Mouse (Mus musculus): ENCODE measurements around the gene Naa38. TPM values are rescaled to one million over a fixed set of nuclear protein-coding genes. Genes with fewer than 3 reads are reported as not detected.
A peak's percentile ranks its signal among the peaks of the same experiment; 100 is the strongest.
"Not testable (repeated sequence)": the region's sequence is repeated elsewhere in the genome, so short reads cannot be mapped to it uniquely, and the experiment has no call there.

The Naa38 gene
- total RNA-seq (2021), result 10 to 100 TPM; 62.4 to 86.0 TPM
- long read RNA-seq, experiment 1, transcript Naa38-204 (3 exons, 671 nt), result major isoform, 25 of 33 reads
- long read RNA-seq, experiment 1, transcript Naa38-202 (2 exons, 404 nt), result minor isoform, 8 of 33 reads
- long read RNA-seq, experiment 1, partial matches to known transcripts, result 0 of 33 reads
- long read RNA-seq, experiment 1, other reads (novel, unspliced or antisense), result 0 of 33 reads
- long read RNA-seq, experiment 2, transcript Naa38-202 (2 exons, 404 nt), result minor isoform, 11 of 42 reads
- long read RNA-seq, experiment 2, transcript Naa38-204 (3 exons, 671 nt), result major isoform, 30 of 42 reads
- long read RNA-seq, experiment 2, partial matches to known transcripts, result 0 of 42 reads
- long read RNA-seq, experiment 2, other reads (novel, unspliced or antisense), result 1 of 42 reads

DNA sequence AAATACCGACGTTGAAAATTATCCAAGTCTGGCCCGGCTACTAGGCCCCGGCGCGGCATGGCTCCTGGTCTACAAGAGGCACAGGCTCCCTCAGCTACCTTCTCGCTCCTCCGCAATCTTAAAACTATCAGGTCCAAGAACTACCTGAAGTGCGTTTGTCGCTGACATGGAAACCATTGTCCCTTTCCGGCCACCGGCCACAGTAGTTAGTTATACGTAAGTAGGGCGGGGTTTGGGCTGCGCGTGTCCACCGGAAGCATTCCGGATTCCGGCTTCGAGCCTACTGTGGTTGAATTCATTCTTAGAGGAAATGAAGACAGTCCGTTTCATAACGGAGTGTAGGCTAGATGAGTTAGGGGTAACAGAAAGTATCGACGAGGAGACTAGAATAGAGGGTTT lies at the start of gene Naa38, which contains the start of gene Cyb5d1:
TSS of gene Naa38 (plus strand) at position 253 of the 399 bp plus-strand sequence.
TSS of gene Cyb5d1 (minus strand) at position 397 of the 399 bp plus-strand sequence.
- Histone ChIP-seq H3K27ac (peak within 1 kb of the TSS; percentile 96), H3K4me3 (peak within 1 kb of the TSS; percentile 85)
- intact Hi-C loops (cut with DNase I), result not testable (repeated sequence)
- DNase-seq, result peak; percentile 92

DNA sequence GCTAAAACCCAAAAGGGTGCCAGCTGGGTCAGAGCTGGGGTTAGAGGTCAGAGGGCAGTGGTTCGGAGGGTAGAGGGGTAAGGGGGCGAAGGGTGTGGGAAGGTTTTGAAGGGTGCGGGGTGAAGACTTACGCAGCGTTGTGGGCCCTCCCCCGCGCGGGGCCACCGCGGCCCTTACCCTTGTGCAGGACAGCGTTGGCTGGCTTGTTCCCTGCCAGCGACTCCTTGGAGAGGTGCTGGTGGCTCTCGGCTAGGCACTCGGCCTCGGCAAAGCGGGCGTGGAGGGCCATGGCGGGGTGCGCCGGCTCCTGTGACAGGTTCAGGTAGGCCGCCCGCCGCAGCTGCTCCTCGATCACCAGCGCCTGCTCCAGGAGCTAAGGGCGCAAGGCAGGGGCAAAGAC lies 48.8 kb upstream of the Naa38 start:
- DNase-seq, result no peak
- intact Hi-C loops (cut with DNase I), result no loop called here
- H3K27ac ChIP-seq, result no peak overlapping the region
- H3K4me3 ChIP-seq, result no peak overlapping the region
- TF ChIP-seq CTCF (IDR thresholded peaks at IDR 0.05), result no peak

DNA sequence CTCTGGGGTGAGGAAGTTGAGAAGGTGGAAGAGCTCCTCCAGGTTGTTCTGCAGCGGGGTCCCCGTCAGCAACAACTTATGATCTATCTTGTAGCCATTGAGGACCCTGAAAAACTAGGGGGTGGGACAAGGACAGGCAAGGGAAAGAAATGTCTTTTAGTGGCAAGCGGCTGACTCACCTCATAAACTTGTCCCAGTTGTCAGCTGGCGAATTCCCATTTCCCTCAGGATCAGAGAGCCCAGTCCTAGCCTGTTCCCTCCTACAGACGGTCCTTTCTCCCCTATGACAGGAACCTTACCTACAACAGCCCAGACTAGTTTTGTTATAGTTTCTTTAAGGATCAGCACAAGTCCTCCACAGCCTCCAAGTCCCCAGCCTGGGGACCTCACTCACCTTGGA lies 38.7 kb upstream of the Naa38 start:
- DNase-seq, result no peak
- intact Hi-C loops (cut with DNase I), result no loop called here
- Histone ChIP-seq H3K4me3 (no peak overlapping the region), H3K27ac (no peak overlapping the region)
- TF ChIP-seq CTCF (IDR thresholded peaks at IDR 0.05), result no peak

DNA sequence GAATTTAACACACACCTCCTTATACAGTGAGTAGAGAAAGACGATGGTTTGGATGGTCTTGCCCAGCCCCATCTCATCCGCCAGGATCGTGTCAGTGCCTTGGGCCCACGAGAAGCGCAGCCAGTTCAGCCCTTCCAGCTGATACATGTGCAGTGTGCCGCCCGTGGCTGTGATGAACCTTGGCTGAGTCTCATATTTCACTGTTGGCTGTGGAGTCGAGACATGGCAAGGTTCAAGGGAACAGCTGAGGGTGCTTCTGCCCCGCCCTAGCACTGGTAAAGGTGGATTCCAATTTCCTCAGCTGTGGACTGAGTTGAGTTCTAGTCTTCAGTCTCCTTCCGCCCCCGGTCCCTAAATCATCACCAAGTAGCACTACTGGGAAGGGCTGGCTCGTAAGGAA lies 37.6 kb upstream of the Naa38 start:
- peak overlapping the region; percentile 38; the same call in 1 of the 2 replicates for H3K27ac ChIP-seq
- intact Hi-C loops (cut with DNase I), result no loop called here
- no peak overlapping the region for H3K4me3 ChIP-seq
- DNase-seq, result peak; percentile 80
- no peak for TF ChIP-seq CTCF (IDR thresholded peaks at IDR 0.05)

DNA sequence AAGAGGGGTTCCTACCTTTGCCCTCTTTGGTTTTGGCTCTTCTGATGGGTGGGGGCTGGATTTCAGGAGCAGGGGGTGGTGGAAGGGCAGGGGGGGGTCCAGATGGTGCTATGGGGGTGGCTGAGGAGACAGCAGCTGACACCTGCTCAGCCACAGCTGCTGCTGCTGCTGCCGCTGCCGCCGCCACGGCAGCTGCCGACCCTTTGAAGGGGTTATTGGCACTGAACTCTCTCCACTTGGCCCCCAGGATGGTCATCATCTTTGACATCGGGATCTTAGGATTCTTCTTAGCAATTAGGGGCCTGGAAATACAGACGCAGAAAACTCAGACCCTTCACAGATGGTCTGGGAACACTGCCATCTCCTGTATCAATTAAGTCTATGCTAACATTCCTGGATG lies 33.3 kb upstream of the Naa38 start:
- H3K27ac ChIP-seq, result no peak overlapping the region
- no peak for TF ChIP-seq CTCF (IDR thresholded peaks at IDR 0.05)
- H3K4me3 ChIP-seq, result no peak overlapping the region
- intact Hi-C loops (cut with DNase I), result no loop called here
- DNase-seq, result no peak

DNA sequence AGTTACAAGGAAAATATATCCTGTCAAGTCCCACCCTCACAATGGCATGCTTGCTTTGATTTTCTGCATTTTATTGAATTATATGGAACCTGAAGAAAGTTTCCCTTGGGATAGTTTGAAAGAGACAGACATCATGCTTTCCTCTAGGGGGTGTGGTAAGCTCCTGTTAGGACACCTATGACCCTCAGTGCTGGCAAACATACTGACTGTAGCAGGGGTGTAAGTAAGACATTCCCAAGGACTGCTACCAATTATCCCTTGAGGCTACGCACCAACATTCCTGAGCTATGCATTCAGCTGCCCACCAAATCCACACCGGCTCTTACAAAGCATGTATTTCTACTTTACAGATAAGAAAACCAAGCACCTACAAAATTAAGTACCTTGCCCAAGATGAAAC lies 32.8 kb upstream of the Naa38 start:
- DNase-seq, result no peak
- H3K4me3 ChIP-seq, result no peak overlapping the region
- intact Hi-C loops (cut with DNase I), result no loop called here
- TF ChIP-seq CTCF (IDR thresholded peaks at IDR 0.05), result no peak
- no peak overlapping the region for H3K27ac ChIP-seq

DNA sequence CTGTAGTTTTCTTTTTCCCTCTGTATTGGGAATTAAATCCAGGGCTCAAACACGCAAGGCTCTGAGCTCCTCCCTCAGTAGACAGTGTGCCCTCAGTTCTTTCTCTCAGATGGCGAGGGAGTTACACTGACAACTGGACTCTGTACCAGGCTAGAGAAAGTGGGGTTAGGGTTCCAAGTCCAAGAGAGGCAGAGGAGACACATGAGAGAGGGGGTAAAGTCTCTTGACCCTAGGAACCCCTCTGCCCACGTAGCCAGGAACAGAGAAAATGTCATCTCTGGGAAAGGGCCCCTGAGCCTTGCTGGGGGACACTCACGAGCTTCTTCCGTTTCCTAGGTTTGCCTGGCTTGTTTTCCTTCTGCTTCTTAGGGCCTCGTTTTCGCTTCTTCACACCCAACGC lies 30.9 kb upstream of the Naa38 start:
- intact Hi-C loops (cut with DNase I), result loop anchor here (2.0 kb wide), 1 partner anchor 38 kb away; the partner anchor contains the start of gene Kcnab3

DNA sequence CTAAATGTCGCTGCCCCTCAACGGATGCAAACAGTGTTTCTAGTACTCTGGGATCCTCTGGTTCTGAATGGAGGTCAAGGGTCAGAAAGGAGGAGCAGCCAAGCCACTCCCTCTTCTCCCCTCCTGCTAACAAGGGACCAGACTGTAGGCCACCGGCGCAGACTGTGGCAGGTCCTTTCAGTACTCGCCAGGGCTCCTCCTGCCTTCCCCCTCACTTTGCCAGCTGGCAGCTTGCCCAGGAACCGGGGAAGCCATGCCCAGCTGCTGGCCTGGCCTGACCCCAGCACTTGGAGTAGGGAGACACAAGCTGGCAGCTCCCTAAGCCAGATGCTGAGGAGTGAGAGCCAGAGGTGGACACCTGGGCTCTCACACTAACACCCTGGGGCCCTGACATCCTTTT lies 30.4 kb upstream of the Naa38 start:
- Histone ChIP-seq H3K27ac (peak overlapping the region; percentile 94), H3K4me3 (peak overlapping the region; percentile 34)
- intact Hi-C loops (cut with DNase I), result loop anchor here (2.0 kb wide), 1 partner anchor 38 kb away; the partner anchor contains the start of gene Kcnab3
- TF ChIP-seq CTCF (IDR thresholded peaks at IDR 0.05), result no peak
- peak; percentile 98 for DNase-seq

More for the DNA sequence above, 30.9 kb upstream of the Naa38 start:
- peak overlapping the region; percentile 94 for H3K27ac ChIP-seq
- DNase-seq, result no peak
- no peak for TF ChIP-seq CTCF (IDR thresholded peaks at IDR 0.05)
- H3K4me3 ChIP-seq, result peak overlapping the region; percentile 34

DNA sequence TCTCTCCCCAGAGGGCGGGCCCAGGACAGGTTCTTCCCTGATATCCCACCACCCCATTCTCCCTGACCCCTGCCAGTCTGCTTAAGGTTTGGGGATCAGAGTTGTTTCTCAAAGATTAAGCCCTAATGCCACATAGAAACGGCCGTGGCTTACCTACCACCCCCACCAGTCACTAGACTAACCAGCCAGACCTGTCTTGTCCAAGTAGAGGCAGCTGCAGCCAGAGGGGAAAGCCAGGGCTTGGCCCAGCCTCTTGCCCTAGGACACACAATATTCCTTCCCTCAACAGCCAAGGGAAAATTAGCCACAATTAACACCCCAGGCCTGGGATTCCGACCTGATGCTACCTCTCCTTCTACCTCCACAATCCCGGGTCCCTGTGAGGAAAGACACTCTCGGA lies 29.6 kb upstream of the Naa38 start:
- peak overlapping the region; percentile 89 for H3K4me3 ChIP-seq
- no peak for TF ChIP-seq CTCF (IDR thresholded peaks at IDR 0.05)
- intact Hi-C loops (cut with DNase I), result loop anchor here (2.0 kb wide), 1 partner anchor 39 kb away; the partner anchor contains the start of gene Kcnab3
- DNase-seq, result no peak
- peak overlapping the region; percentile 94 for H3K27ac ChIP-seq

DNA sequence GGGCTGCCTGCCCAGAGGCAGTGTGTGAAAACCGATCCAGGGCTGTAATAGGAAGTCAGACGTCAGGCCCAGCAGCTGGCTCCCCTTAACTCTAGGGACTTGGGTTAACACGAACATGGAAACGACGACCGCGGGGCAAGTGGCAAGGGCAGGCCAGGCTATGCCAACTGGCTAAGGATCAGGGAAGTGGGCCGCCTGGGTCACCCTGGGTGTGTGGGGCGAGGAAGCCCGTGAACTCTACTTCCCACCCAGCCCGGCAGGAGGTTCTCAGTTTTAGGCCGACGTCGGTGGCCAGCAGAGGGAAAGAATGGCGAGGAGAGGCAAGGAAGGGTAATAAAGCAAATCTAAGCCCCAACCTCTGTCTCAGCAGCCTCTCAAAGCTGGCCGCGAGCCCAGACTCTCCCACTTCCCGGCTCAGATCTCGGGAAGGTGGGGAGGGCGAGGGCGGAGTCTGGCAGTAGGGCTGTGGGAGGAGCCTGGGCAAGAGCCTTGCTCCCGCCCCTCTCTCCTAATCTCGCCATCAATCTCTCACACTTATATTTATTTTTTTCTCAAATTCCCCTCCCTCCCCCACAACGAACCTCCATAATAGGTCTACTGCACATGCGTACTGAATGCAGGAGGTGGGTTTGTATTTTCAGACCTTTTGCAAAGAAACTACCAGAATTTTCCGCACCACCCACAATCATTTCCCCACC lies 29.0 kb upstream of the Naa38 start:
- peak overlapping the region; percentile 94 for H3K27ac ChIP-seq

DNA sequence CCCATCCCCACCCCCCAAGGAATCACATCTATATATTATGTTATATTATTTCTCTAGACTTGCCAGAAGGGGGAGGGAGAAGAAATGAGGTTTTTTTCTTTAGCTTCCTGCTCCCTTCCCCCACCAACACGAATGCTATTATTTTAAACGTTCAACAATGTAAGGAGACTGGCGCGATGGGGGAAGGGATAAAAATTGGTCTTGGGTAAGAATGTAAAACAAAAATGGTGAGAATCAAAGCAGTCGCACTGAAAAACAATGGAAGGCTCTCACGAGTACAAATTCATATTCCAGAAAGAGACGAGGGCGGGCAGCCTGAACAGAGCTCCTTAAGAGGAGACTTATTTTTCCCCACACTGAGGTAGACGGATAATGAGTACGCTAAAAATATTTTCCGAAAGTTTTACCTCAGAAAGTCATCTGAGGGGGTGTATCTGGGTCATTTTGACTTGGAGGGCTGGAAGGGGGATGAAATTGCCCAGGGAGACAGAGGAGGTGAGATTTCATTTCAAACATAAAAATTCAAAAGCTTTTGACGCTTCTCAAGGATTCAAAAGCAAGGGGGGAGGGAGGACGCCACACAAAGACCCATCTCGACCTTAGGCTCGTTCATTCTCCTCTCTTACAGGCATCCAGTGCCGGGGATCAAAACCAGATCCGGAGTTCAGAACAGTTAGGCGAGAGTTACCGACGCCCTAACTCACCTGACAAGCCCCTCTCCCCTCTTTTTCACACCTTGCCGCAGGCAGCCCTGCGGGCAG lies 28.3 kb upstream of the Naa38 start:
- no peak for DNase-seq
- intact Hi-C loops (cut with DNase I), result no loop called here
- no peak for TF ChIP-seq CTCF (IDR thresholded peaks at IDR 0.05)

More for the DNA sequence above, 29.0 kb upstream of the Naa38 start:
- DNase-seq, result peak; percentile 95
- intact Hi-C loops (cut with DNase I), result no loop called here
- H3K4me3 ChIP-seq, result peak overlapping the region; percentile 89
- TF ChIP-seq CTCF (IDR thresholded peaks at IDR 0.05), result peak; percentile 18; the same call in 1 of the 2 replicates

DNA sequence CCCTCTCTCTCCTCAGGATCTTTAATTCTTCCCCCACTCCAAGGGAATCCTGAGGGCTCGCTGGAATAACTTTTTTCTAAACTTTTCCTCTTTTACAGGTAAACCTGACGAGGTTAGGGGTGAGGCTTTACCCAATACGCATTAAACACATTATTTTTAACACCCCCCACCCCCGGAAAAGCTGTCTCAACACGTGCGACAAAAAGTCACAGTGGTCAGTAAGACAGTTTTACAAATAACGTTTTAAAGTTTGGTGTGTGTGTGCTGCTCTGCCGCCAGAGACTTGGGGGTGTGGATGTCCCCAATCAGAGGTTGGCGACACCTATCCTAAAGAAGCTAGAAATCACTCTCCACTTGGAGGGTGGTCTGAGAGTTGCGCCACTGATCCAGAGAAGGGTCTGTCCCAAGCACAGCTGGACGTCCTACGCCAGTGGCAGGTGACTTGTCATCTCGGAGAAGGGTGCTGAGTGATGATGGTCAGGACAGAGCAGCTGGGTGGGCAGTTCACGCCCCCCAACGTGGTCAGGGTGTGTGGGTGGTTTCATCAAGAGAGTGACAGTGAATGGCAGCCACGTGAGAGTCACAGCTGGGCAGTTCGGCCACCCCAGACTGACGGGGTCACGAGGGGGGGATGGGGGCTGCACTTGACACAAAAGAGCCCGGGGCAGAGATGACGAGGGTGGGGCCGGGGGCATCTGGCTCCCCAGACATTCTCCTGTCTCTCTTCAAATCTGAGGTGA lies 27.5 kb upstream of the Naa38 start:
- intact Hi-C loops (cut with DNase I), result no loop called here
- Histone ChIP-seq H3K27ac (peak overlapping the region; percentile 94), H3K4me3 (peak overlapping the region; percentile 89)
- no peak for TF ChIP-seq CTCF (IDR thresholded peaks at IDR 0.05)
- DNase-seq, result no peak

More for the DNA sequence above, 28.3 kb upstream of the Naa38 start:
- Histone ChIP-seq H3K4me3 (peak overlapping the region; percentile 89), H3K27ac (peak overlapping the region; percentile 94)

All from gastrocnemius, adult 2 months (tissue).